Mouse (Mus musculus) embryonic facial prominence, embryonic 13.5 days (tissue): Measurements from ENCODE around the gene Spata20. TPM values are rescaled to one million over a fixed set of nuclear protein-coding genes. Genes with fewer than 3 reads are reported as not detected.

ENCODE experiments used
- ATAC-seq: fragments of 200-750 bp; cut with Nextera tagmentation; 2 replicates; pipeline ENCODE4 v1.8.0; 2017; ENCODE audit warnings: low read depth; ENCODE audit not compliant: insufficient number of reproducible peaks, insufficient read depth, low FRiP score, low TSS enrichment
- H3K27ac ChIP-seq: fragments of 300-500 bp; sonication (generic); 2 replicates; pipeline ENCODE4 v1.5.1; 2015; ENCODE audit warnings: moderate library complexity, mild to moderate bottlenecking, inconsistent platforms
- H3K27me3 ChIP-seq: fragments of 300-500 bp; sonication (generic); 2 replicates; pipeline ENCODE4 v1.6.1; 2015; ENCODE audit warnings: mild to moderate bottlenecking, inconsistent platforms
- H3K36me3 ChIP-seq: fragments of 300-500 bp; sonication (generic); 2 replicates; pipeline ENCODE4 v1.6.1; 2015; ENCODE audit warnings: mild to moderate bottlenecking, inconsistent platforms
- H3K4me1 ChIP-seq: fragments of 300-500 bp; sonication (generic); 2 replicates; pipeline ENCODE4 v1.6.1; 2015; ENCODE audit warnings: inconsistent platforms
- H3K4me2 ChIP-seq: fragments of 300-500 bp; sonication (generic); 2 replicates; pipeline ENCODE4 v1.6.1; 2015; ENCODE audit warnings: moderate library complexity, mild to moderate bottlenecking, inconsistent platforms
- H3K4me3 ChIP-seq: fragments of 300-500 bp; sonication (generic); 2 replicates; pipeline ENCODE4 v1.5.1; 2015; ENCODE audit warnings: mild to moderate bottlenecking, inconsistent platforms
- H3K9ac ChIP-seq: fragments of 300-500 bp; sonication (generic); 2 replicates; pipeline ENCODE4 v1.6.1; 2015; ENCODE audit warnings: mild to moderate bottlenecking, inconsistent platforms
- H3K9me3 ChIP-seq: fragments of 300-500 bp; sonication (generic); 2 replicates; pipeline ENCODE4 v1.6.1; 2016; ENCODE audit warnings: inconsistent platforms
- WGBS: fragments of 180-500 bp; shearing (Covaris S2); methylation state at CpG from one replicate; pipeline ENCODE4 v1.1.7; 2015; ENCODE audit warnings: mixed read lengths; 5-methylcytosine and 5-hydroxymethylcytosine counted together
- polyA plus RNA-seq: library from polyadenylated mRNA; unstranded; fragments of >200 nt; fragmentation: Nextera tagmentation; extraction: Ambion mirVana; gene quantifications from 2 replicates; pipeline ENCODE4 v1.2.1, GENCODE M21; 2015

The Spata20 gene
- polyA plus RNA-seq, 1 experiment from 2014 or later: 0.25 TPM

DNA sequence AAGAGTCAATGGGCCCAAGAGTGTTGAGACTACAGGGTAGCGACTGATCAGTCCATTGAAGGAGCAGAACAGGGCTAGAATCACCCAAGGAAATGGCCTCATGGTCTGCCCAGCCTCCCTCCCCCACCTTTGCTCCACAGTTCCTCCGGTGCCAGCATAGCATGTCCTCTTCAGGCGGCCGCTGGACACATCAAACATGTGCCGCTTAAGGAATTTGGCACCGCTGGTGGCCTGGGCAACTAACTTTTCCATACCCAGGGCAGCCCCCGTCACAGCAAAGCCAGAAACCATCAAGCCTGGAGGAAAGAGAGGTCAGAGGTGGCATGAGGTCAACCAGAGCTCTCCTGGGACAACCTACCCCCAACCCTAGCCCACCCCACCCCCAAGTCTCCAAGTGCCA lies 4.0 kb downstream of the Spata20 start:
- ATAC-seq: no peak
- Histone ChIP-seq H3K9ac (no peak overlapping the region), H3K36me3 (no peaks in the 10 kb centered on the region), H3K4me3 (no peak overlapping the region), H3K27ac (no peak overlapping the region), H3K4me1 (0 out of 2 replicates have a peak, but pooled peaks cover 18% of the 10 kb centered on the region), H3K4me2 (no peak overlapping the region), H3K9me3 (no peaks in the 10 kb centered on the region), H3K27me3 (peaks cover 16% of the 10 kb centered on the region; the same call in 1 of the 2 replicates)
- WGBS: 87% methylated on average over 7 of the region's 7 CpGs

DNA sequence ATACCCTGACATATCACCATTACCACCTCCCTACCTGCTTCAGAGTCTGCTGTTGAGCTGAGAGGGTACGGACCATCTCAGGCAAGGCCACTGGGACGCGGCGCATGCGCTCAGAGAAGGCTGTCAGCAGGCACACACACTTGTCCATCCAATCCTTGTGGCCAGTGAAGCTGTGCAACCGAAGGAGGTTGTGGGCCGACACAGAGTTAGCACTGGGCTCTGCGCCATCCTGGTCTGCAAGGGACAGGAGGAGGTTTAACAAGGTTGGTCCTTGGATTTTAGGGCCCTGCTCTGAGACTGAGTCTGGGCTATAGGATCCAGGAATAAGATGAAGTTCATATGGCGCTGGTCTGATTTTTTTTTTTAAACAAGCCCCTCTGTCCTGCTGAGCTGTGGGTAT lies 5.6 kb downstream of the Spata20 start:
- H3K4me1 ChIP-seq: peaks cover 21% of the 10 kb centered on the region
- no peak overlapping the region for H3K9ac ChIP-seq
- no peaks in the 10 kb centered on the region for H3K36me3 ChIP-seq
- H3K27ac ChIP-seq: no peak overlapping the region
- ATAC-seq: no peak
- no peak overlapping the region for H3K4me2 ChIP-seq
- 88% methylated on average over 9 of the region's 9 CpGs for WGBS
- H3K9me3 ChIP-seq: no peaks in the 10 kb centered on the region
- H3K27me3 ChIP-seq: peaks cover 27% of the 10 kb centered on the region
- no peak overlapping the region for H3K4me3 ChIP-seq

DNA sequence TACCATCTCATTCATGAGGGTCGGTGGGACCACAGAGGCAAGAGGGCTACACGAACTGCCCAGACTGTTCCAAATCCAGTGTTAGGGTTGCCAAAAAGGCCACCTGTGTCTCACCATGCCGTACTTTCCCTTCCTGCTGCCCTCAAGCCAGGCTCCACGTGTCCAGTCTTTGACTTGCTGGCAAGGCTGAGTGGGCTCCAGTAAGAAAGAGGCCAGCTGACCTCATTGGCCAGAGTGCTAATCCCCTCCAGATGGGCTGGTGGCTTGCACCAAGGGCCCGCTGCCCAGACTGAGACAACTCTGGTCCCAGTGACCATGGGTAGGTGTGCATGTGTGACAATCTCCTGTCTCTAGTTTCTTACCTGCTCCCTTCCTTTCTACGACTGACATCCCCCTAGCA lies 8.3 kb downstream of the Spata20 start:
- H3K4me2 ChIP-seq: no peak overlapping the region
- peaks cover 33% of the 10 kb centered on the region for H3K27me3 ChIP-seq
- peaks cover 29% of the 10 kb centered on the region for H3K4me1 ChIP-seq
- H3K9me3 ChIP-seq: no peaks in the 10 kb centered on the region
- H3K9ac ChIP-seq: no peak overlapping the region
- H3K27ac ChIP-seq: no peak overlapping the region
- H3K4me3 ChIP-seq: no peak overlapping the region
- WGBS: 51% methylated on average over 6 of the region's 6 CpGs
- H3K36me3 ChIP-seq: no peaks in the 10 kb centered on the region
- ATAC-seq: no peak

DNA sequence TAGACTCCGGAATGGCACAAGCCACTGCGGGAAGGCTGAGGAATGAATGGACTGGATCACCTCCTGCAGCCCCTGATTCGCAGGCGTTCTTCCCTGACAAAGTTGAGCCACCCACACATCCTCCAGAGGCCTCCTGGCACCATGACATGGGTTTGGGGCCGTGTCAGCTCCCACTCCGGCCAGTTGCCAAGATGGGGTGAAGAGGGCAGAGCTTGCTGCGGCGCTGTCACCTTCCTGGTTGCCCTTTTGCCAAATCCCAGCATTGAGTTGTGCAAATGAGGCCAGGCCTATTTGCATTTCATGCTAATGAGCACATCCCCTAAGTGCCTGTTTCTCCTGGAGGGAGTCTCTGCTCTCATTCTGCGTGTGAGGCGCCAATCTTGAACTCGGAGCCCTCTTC lies 10.3 kb downstream of the Spata20 start:
- H3K36me3 ChIP-seq: no peaks in the 10 kb centered on the region
- WGBS: 22% methylated on average over 11 of the region's 11 CpGs
- peaks cover 33% of the 10 kb centered on the region for H3K27me3 ChIP-seq
- no peak overlapping the region for H3K9ac ChIP-seq
- ATAC-seq: no peak
- no peaks in the 10 kb centered on the region for H3K9me3 ChIP-seq
- no peak overlapping the region for H3K4me2 ChIP-seq
- H3K4me1 ChIP-seq: peaks cover 43% of the 10 kb centered on the region
- H3K27ac ChIP-seq: no peak overlapping the region
- H3K4me3 ChIP-seq: no peak overlapping the region

DNA sequence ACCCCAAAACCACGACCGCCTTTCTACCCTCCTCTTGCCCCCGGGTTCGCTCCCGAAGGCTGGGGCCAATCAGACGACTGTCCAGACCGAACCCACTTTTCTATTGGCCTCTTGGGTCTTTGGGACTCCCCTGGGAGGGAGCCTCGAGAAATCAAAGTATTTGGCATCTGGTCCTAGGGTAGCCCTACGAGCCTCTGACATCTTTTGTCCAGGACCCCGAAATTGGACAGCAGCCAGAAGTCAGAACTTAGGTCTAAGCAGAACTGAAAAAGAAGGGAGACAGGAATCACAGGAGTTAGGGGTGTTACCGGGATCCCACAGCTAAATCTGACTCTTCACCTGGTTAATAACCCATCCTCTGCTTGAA lies 11.5 kb downstream of the Spata20 start:
- Histone ChIP-seq H3K4me3 (peak overlapping the region; percentile 97), H3K27me3 (peaks cover 33% of the 10 kb centered on the region)

DNA sequence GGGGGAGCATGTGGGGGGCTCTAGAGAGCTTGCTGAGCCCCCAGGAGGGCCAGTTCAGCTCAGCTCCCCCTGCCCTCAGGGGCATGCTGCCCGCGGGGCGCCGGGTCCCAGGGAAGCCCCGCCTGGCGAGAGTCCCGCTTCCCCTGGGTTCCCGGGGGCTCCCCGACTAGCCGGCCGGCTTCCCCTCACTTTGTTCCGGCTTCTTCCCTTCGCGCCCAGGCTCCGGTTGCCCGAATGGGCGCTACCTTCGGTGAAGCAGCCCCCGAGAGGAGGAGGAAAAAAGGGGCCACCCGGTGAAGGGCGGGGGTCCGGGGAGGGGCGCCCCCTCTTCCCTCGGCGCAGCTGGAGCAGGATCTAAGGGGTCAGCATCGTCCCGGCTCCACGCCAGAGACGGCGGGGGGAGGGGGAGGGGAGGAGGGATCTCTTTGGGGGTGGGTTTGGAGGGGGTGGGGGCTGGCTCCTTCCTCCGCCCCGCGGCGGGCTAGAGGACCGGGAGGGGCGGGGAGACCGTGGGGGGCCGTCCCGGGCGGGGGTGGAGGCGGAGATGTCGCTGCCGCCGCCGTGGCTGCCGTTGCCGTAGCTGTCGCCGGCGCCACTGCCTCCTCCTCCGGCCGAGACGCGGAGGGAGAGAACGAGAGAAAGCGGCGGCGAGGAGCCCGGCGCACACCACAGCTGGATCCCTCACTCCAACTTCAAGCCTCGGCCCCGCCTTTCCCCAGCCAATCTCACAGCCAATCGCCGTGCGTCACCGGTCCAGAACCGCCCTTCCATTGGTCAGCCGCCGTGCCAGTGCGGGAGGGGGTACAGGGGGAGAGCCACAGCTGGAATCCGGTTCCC lies 12.1 kb downstream of the Spata20 start, which contains the start of gene Cacna1g:
TSS of gene Cacna1g (minus strand) at position 492 of the 837 bp plus-strand sequence.
- WGBS: under 1% methylated on average over 52 of the region's 71 CpGs
- peak; percentile 89 for ATAC-seq
- Histone ChIP-seq H3K4me2 (peak within 1 kb of the TSS; percentile 78), H3K4me3 (peak within 1 kb of the TSS; percentile 97), H3K27ac (peak within 1 kb of the TSS; percentile 99), H3K9me3 (no peaks in the 10 kb centered on the region), H3K9ac (peak within 1 kb of the TSS; percentile 99), H3K36me3 (no peaks in the 10 kb centered on the region), H3K4me1 (peaks cover 55% of the 10 kb centered on the region), H3K27me3 (peaks cover 33% of the 10 kb centered on the region)

More for the DNA sequence above, 11.5 kb downstream of the Spata20 start:
- Histone ChIP-seq H3K9ac (0 out of 2 replicates have a peak overlapping the region, but pooled peaks have one; percentile 99), H3K4me1 (peaks cover 49% of the 10 kb centered on the region), H3K4me2 (peak overlapping the region; percentile 78), H3K36me3 (no peaks in the 10 kb centered on the region), H3K27ac (peak overlapping the region; percentile 99), H3K9me3 (no peaks in the 10 kb centered on the region)
- no peak for ATAC-seq
- WGBS: 1% methylated on average over 11 of the region's 11 CpGs

DNA sequence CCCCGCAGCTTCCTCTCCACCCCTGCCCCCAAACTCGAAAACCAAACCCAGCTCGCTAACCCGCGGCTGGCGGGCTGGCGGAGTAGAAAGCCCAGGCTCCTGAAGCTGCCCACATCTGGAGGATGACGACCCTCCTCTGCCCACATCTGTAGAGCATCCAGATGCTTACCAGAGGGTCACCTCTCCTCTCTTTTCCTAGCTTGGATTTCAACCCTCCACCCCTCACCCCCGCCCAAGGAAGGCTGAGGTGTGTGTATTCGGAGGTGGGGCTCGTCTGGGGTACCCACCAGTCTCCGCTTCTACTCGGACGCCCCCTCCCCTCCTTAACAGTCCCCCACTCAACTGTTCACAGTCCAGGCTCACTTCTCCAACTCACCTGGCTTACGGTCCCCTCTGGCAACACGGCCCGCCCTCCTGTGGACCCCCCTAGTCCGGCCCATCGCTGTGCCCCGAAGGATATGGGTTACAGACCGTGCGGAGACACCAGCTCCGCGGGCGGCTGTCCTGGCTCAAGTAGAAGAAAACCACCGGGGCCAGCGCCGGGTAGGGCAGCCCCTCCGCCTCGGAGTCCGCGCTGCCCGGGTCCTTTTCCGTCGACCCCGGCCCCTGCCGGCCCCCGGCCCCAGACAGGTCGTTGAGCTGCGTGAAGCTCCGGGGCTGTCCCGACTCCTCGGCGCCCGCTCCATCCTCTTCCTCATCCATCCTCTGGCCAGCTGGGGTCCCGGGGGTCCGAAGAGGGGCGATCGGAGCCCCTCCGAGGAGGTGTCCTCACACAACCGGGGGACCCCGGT lies 12.9 kb downstream of the Spata20 start:
- 2% methylated on average over 52 of the region's 52 CpGs for WGBS
- H3K4me1 ChIP-seq: peaks cover 63% of the 10 kb centered on the region

DNA sequence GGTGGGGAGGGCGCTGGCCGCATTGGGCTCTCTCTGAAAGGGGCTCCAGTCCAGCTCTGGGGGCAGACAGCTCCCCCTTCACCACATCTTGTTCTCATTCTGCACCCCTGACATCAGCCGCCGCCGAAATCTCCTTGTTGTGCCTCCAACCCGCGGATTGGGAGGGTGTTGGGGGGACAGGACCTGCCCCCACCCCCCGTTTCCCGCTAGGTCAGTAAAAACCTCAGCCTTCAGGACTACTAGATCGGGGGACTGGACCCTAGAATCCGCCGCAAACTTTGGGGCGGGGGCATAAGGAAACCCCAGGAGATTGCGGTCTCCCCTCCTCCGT lies 13.4 kb downstream of the Spata20 start:
- Histone ChIP-seq H3K4me1 (peaks cover 66% of the 10 kb centered on the region), H3K9ac (peak overlapping the region; percentile 99), H3K4me2 (peak overlapping the region; percentile 78), H3K36me3 (peaks cover 4% of the 10 kb centered on the region; the same call in 1 of the 2 replicates), H3K27me3 (peaks cover 28% of the 10 kb centered on the region), H3K27ac (peak overlapping the region; percentile 99), H3K4me3 (peak overlapping the region; percentile 97), H3K9me3 (no peaks in the 10 kb centered on the region)
- 2% methylated on average over 15 of the region's 15 CpGs for WGBS
- no peak for ATAC-seq

More for the DNA sequence above, 12.9 kb downstream of the Spata20 start:
- Histone ChIP-seq H3K4me2 (peak overlapping the region; percentile 78), H3K27ac (peak overlapping the region; percentile 99), H3K27me3 (peaks cover 33% of the 10 kb centered on the region), H3K36me3 (no peaks in the 10 kb centered on the region), H3K4me3 (peak overlapping the region; percentile 97), H3K9ac (peak overlapping the region; percentile 99), H3K9me3 (no peaks in the 10 kb centered on the region)
- ATAC-seq: peak; percentile 4; the same call in 1 of the 2 replicates

DNA sequence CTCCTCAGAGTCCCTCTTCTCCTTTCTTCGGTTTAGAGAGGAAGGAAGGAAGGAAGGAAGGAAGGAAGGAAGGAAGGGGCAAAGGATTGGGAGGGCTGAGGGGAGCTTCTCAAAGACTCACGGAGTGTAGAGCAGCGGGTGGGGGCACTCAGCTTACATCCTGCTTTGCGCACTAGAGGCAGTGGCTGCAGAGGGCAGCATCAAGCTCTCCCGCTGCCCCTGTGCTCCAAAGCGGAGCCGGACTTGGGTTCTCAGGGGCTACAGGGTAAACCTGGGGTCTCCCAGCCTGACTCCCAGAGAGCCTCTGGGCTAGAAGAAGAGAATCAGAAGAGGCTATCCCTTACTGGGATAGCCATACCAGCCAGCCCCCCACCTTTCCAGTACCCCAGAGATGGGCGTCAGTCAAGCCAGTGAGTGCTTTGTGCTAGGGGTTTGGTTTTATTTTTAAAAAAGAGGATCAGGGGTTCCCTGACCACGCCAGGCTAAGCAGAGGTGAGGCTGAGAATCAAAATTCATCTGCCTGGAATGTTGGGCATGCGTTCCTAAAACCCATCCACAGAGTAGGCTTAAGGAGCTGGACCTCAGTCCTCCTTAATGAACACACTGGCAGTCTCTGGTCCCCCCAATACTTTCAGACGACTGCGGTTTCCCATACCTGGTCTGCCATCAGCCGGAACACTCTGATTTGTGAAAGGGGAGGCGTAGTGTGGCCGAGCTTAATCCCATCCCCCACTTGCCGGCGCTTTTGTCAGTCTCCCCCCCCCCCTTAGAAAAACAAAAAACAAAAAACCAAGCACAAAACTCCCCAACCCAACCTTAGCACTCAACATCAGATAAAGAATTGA lies 14.0 kb downstream of the Spata20 start:
- peaks cover 67% of the 10 kb centered on the region for H3K4me1 ChIP-seq
- ATAC-seq: no peak
- no peaks in the 10 kb centered on the region for H3K9me3 ChIP-seq
- WGBS: 2% methylated on average over 17 of the region's 17 CpGs
- H3K4me3 ChIP-seq: peak overlapping the region; percentile 97
- peak overlapping the region; percentile 99 for H3K9ac ChIP-seq
- H3K27me3 ChIP-seq: peaks cover 25% of the 10 kb centered on the region
- H3K4me2 ChIP-seq: peak overlapping the region; percentile 78
- peak overlapping the region; percentile 99 for H3K27ac ChIP-seq
- peaks cover 8% of the 10 kb centered on the region; the same call in 1 of the 2 replicates for H3K36me3 ChIP-seq

DNA sequence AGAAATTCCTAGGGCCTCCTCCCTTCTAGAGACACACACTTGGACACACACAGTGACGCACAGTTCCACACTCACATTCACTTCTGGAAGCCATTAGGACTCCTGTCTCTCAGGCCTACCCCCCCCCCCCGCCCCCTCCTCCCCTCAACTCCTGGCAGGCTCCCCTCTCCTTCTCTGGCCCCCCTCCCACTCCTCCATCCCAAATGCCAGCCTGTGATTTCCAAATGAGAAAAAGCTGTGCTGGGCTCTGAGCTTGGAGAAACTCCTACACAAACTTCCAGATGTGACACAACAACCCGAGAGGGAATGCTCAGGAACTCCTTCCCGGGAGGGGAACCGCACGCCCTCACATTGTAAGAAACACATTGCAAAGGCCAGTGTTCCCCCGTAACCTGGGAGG lies 15.6 kb downstream of the Spata20 start:
- ATAC-seq: no peak
- 10% methylated on average over 7 of the region's 7 CpGs for WGBS
- Histone ChIP-seq H3K4me1 (peaks cover 70% of the 10 kb centered on the region), H3K4me2 (peak overlapping the region; percentile 78), H3K36me3 (peaks cover 20% of the 10 kb centered on the region; the same call in 1 of the 2 replicates), H3K27me3 (peaks cover 14% of the 10 kb centered on the region), H3K9ac (peak overlapping the region; percentile 99), H3K4me3 (peak overlapping the region; percentile 97), H3K27ac (peak overlapping the region; percentile 99), H3K9me3 (no peaks in the 10 kb centered on the region)
